Mouse (Mus musculus) cerebellum, postnatal 14 days (tissue): ENCODE data around the gene Gabra6.

Experiments used
- DNase-seq, 2 experiments: peaks; one replicate each; pipeline ENCODE4 v3.0.0; 2021; ENCODE audit warnings: mixed read lengths in 2 of 2

The Gabra6 gene

GRCm38 (mm10) chr11:42320882-42321281 is at the start of gene Gabra6:
TSS of gene Gabra6 (minus strand) at chr11:42321072.
- DNase-seq: peak; percentile 72 to 85

- DNase-seq: no peak
Measured at GRCm38 (mm10) chr11:42365544-42365943, 44.7 kb upstream of the Gabra6 start.

GRCm38 (mm10) chr11:42332121-42332520 is 11.2 kb upstream of the Gabra6 start:
- DNase-seq: no peak

DNA sequence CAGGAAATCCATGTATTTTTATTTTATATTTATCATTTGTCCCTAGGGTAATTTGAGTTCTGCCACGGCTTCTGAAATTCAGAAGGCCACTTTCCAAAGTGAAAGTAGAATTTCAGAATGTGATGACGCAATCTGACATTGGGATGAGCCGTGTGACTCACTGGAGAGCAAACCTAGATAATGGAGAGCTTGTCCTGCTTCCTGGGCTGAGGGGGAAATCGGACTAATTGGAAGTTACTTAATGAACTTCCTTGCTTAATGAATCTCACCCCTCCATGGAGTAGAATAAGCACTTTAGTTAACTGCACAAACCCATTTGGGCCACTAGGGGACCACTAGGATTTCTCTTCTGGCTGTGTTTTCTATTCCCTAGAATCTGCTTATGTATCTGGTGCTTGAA is 5.4 kb upstream of the Gabra6 start:
- DNase-seq: no peak

GRCm38 (mm10) chr11:42321560-42321959 is 688 bp upstream of the Gabra6 start:
- DNase-seq: no peak

GRCm38 (mm10) chr11:42319521-42319920 is 1.4 kb downstream of the Gabra6 start:
- no peak for DNase-seq

DNA sequence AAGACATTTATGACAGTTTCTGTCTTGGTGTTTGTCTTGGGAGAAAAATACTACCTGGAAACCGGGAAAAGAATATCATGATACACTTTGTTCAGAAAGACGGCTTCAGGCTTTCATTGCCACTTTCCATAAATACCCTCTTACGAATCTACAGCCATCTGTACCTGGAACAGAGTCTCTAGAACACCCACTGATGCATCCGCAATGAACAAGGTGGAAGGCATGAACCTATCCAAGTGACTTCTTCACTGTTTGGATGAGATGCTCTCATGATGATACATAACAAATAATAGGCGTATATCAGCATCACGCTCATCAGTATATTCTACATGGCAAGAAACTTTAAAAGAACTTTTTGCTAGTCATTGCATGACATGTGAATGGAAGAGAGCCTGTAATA is 1.8 kb downstream of the Gabra6 start:
- peak; percentile 41 to 75 for DNase-seq

DNA sequence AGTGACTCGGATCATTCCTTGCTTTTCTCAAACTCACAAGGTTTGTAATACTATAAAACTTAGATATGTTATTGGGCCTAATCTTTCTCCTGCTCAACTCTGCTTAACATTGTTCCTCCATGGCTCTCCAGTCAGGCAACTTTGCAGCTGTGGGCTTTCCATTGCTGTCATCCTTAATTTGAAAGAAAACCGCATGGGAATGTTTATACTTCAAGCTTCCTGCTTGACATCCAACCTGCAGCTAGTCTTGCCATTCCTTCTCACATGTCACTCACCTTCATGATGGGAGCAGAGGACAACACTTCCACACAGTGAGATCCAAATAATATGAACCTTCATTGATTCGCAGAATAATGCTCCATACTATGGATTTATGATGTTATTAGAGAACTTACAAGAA is 2.9 kb downstream of the Gabra6 start:
- DNase-seq: no peak

GRCm38 (mm10) chr11:42314850-42315249 is 6.0 kb downstream of the Gabra6 start:
- peak; percentile 43 to 51 for DNase-seq

DNA sequence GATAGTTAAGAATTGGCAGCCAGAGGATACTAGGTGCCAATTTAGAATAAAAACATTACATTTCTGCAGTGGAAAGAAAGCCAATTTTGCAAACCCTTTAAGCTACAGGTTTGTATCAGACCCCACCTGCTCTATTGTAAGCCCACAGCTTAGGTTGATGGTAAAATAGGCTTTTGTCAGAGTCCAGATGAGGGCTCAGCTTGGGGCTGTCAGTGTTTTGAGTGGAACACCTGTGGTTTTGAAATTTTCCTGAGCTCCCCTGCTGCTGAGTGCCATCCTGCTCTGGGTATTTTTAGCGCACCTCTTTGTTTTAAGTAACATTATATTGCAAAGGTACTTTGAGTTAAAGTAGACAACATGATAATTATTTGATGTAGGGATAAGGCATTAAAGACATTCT is 10.0 kb downstream of the Gabra6 start:
- DNase-seq: peak in 1 of 2 experiments; percentile 75

GRCm38 (mm10) chr11:42309086-42309485 is 11.8 kb downstream of the Gabra6 start:
- DNase-seq: no peak

GRCm38 (mm10) chr11:42306095-42306494 is 14.8 kb downstream of the Gabra6 start:
- peak; percentile 38 to 64 for DNase-seq

DNA sequence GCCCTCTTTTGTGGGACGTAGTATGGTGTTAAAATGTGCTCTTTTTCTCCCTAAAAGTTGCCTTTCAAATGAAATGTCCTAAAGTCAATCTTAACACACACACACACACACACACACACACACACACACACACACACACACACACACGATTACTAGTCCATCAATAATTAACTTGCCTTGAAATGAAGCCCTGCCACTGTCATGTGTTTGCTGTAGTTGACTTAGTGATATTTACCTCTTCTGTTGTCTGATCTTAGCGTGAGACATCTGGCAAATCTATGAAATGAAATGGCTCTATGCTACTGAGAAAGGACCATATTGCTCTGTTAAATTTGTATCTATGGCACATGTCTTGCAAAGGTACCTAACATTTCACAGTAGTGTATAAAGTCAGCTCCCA is 61.9 kb downstream of the Gabra6 start:
- no peak for DNase-seq
